In the genomic region with DNA sequence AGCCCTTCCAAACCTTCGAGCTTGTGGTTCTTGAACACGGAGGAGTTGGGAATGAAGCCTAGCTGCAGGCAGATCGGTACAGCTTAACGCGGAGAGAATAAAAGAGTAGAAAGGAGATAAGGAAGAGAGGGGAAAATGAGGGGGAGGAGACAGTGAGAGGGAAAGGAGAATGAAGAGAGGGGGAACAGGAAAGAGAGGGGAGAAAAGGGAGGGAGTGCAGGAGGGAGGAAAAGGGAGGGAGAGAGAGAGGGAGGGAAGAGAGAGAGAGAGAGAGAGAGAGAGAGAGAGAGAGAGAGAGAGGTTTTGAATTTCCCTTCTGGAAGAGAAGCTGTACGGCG, we compare ENCODE assay signal across 7 mouse cellular contexts. TPM values are rescaled to one million over a fixed set of nuclear protein-coding genes. Genes with fewer than 3 reads are reported as not detected.
DNase-seq lines count a peak whose midpoint lies in the region; ATAC-seq and TF ChIP-seq lines count a peak whose summit lies in the region.

Cplx2 (plus strand) TSS at position 301 of the 338 bp plus-strand sequence.

- H3K9me3 ChIP-seq in embryonic facial prominence, embryonic 15.5 days (replicated peaks): no peaks in the 10 kb centered on the region
- no peaks in the 10 kb centered on the region for H3K9me3 ChIP-seq in neural tube, embryonic 14.5 days (ENCODE audit: control insufficient read depth, low read length)

- H3K4me2 ChIP-seq in embryonic facial prominence, embryonic 15.5 days (replicated peaks): peak within 1 kb of the TSS; percentile 59
- peak within 1 kb of the TSS; percentile 74 for H3K4me2 ChIP-seq in neural tube, embryonic 14.5 days (ENCODE audit: low read depth, low read length)

- whole genome bisulfite sequencing in embryonic facial prominence, embryonic 15.5 days: 2% methylated on average over 7 of the region's 7 CpGs
- WGBS in neural tube, embryonic 14.5 days: 2% methylated on average over 7 of the region's 7 CpGs

- intact Hi-C loops in left cerebral cortex, adult 2 months (cut with DNase I): loop anchor here (1.0 to 5.0 kb wide), 4 partner anchors 34 to 256 kb away; no protein-coding TSS in a partner anchor
- intact Hi-C loops in gastrocnemius, postnatal 36 days (cut with DNase I): loop anchor here (5.0 kb wide), 2 partner anchors 76 to 254 kb away; no protein-coding TSS in a partner anchor

- no peak for ATAC-seq in embryonic facial prominence, embryonic 15.5 days (ENCODE audit: insufficient number of reproducible peaks, low FRiP score, low TSS enrichment, low read depth)
- no peak; the same call in 1 of the 2 replicates for ATAC-seq in neural tube, embryonic 14.5 days (ENCODE audit: low read depth)

- H3K27ac ChIP-seq in left cerebral cortex, adult 2 months: peak within 1 kb of the TSS; percentile 95
- H3K27ac ChIP-seq in embryonic facial prominence, embryonic 15.5 days (replicated peaks): no peak within 1 kb of the TSS
- peak within 1 kb of the TSS; percentile 62 for H3K27ac ChIP-seq in neural tube, embryonic 14.5 days (ENCODE audit: low read depth, low read length)

- H3K27me3 ChIP-seq in embryonic facial prominence, embryonic 15.5 days: peaks cover 17% of the 10 kb centered on the region
- H3K27me3 ChIP-seq in neural tube, embryonic 14.5 days (ENCODE audit: control insufficient read depth, insufficient read depth, low read length): no peaks in the 10 kb centered on the region

- DNase-seq in left cerebral cortex, adult 2 months (ENCODE audit: extremely low spot score in 1 of 2, low spot score in 2 of 2): no peak
- DNase-seq in left cerebral cortex, adult 11 months (ENCODE audit: low spot score): no peak
- DNase-seq in layer of hippocampus, postnatal 36 days: no peak
- no peak for DNase-seq in right cerebral cortex, adult 18-20 months
- no peak for DNase-seq in gastrocnemius, postnatal 36 days

- H3K9ac ChIP-seq in embryonic facial prominence, embryonic 15.5 days: no peak within 1 kb of the TSS
- peak within 1 kb of the TSS; percentile 50 for H3K9ac ChIP-seq in neural tube, embryonic 14.5 days (replicated peaks; ENCODE audit: low read depth, low read length)

- no peaks in the 10 kb centered on the region for H3K36me3 ChIP-seq in embryonic facial prominence, embryonic 15.5 days
- H3K36me3 ChIP-seq in neural tube, embryonic 14.5 days (ENCODE audit: control insufficient read depth, insufficient read depth, low read length): no peaks in the 10 kb centered on the region

- H3K4me1 ChIP-seq in embryonic facial prominence, embryonic 15.5 days: peaks cover 26% of the 10 kb centered on the region
- peaks cover 12% of the 10 kb centered on the region; the same call in 1 of the 2 replicates for H3K4me1 ChIP-seq in neural tube, embryonic 14.5 days (ENCODE audit: control insufficient read depth, insufficient read depth, low read length)

- TF ChIP-seq CTCF in left cerebral cortex, adult 2 months (IDR thresholded peaks at IDR 0.05): no peak

- peak within 1 kb of the TSS; percentile 54 for H3K4me3 ChIP-seq in left cerebral cortex, adult 2 months
- H3K4me3 ChIP-seq in embryonic facial prominence, embryonic 15.5 days (replicated peaks): peak within 1 kb of the TSS; percentile 38
- peak within 1 kb of the TSS; percentile 36 for H3K4me3 ChIP-seq in neural tube, embryonic 14.5 days (ENCODE audit: low read depth, low read length)

RNA-seq across cellular contexts. Expression of gene Cplx2, which starts in this region (rescaled TPM):
- 100 to 1,000 TPM; 798 to 848 TPM for total RNA-seq in left cerebral cortex, adult 2 months (2021)
- 7.7 and 8.2 TPM in 2 replicates for polyA plus RNA-seq in embryonic facial prominence, embryonic 15.5 days (2015; fragmentation: Nextera tagmentation; extraction: Ambion mirVana)
- 100 to 1,000 TPM; 968 to 982 TPM for total RNA-seq in layer of hippocampus, postnatal 36 days (2021)
- 23.6 and 24.1 TPM in 2 replicates for polyA plus RNA-seq in neural tube, embryonic 14.5 days (2014; fragmentation: Nextera tagmentation; extraction: Ambion mirVana)
- 1 to 10 TPM; 1.0 to 1.1 TPM for total RNA-seq in gastrocnemius, postnatal 36 days (2021)

Comparison
In these comparisons a context has a peak if more than half of its experiments do, and no peak if none do; other contexts are left out.
1. RNA of gene Cplx2 (total RNA-seq): 968 to 982 TPM in layer of hippocampus, postnatal 36 days and 798 to 848 TPM in left cerebral cortex, adult 2 months; 1.0 to 1.1 TPM in gastrocnemius, postnatal 36 days; every median in the first group is over 100 times any median in the second.
2. Peak in every context shown above with its lines, with median percentiles within 50 percentile points of each other: H3K4me3 ChIP-seq.